Mouse (Mus musculus): ENCODE results near the gene Wdr82.

DNA sequence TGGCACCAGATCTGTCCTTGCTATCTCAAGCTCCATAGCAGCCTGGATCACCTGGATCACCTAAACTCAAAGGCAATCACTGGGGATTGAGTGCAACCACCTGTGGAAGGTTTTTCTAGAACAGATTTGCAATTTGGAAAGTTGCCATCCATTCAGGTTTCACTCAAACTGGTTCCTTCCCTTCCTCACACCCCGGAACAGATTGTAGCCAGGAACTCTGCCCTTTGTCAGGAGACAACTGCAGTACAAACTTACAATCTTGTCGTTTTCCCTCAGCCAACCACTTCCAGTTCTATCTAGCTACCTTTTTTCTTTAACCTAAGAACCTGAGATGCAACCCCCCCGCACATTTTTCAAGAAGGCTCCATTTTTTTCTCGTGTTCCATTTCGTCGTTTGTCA is 811 bp upstream of the Wdr82 start:
- TF ChIP-seq POLR2A (IDR thresholded peaks at IDR 0.05; ENCODE audit: insufficient read depth, low read depth, low read length) (no peak), CTCF (IDR thresholded peaks at IDR 0.05) (no peak)

All from heart, adult 2 months (tissue).